Mouse (Mus musculus): Measurements from ENCODE around the gene Mfap3. TPM values are rescaled to one million over a fixed set of nuclear protein-coding genes. Genes with fewer than 3 reads are reported as not detected.
A peak's percentile ranks its signal among the peaks of the same experiment; 100 is the strongest.

Gene Mfap3
- total RNA-seq (2021), result 10 to 100 TPM; 26.8 to 34.9 TPM
- long read RNA-seq, experiment 1, full-length matches to known transcripts, result 13 of 16 reads
- long read RNA-seq, experiment 1, partial matches to known transcripts, result 0 of 16 reads
- long read RNA-seq, experiment 1, other reads (novel, unspliced or antisense), result 3 of 16 reads
- long read RNA-seq, experiment 2, full-length matches to known transcripts, result 21 of 30 reads
- long read RNA-seq, experiment 2, partial matches to known transcripts, result 2 of 30 reads
- long read RNA-seq, experiment 2, other reads (novel, unspliced or antisense), result 7 of 30 reads

- H3K27ac ChIP-seq, result peak within 1 kb of the TSS; percentile 91
- TF ChIP-seq CTCF (conservative IDR thresholded peaks at IDR 0.05), result no peak
These were observed at the start of gene Mfap3, which contains the start of gene Fam114a2 for GRCm38 (mm10) chr11:57518091-57518750. TSS of gene Mfap3 (plus strand) at chr11:57518664. TSS of gene Fam114a2 (minus strand) at chr11:57518617.

GRCm38 (mm10) chr11:57468706-57469105 lies 49.8 kb upstream of the Mfap3 start:
- peak; percentile 64 for TF ChIP-seq CTCF (conservative IDR thresholded peaks at IDR 0.05)
- Histone ChIP-seq H3K4me3 (no peak overlapping the region), H3K27ac (no peak overlapping the region)
- no peak for DNase-seq (ENCODE audit: low spot score in 2 of 2)

More at GRCm38 (mm10) chr11:57518091-57518750, at the start of gene Mfap3, which contains the start of gene Fam114a2:
- H3K4me3 ChIP-seq, result peak within 1 kb of the TSS; percentile 93
- peak; percentile 84 to 93 for DNase-seq (ENCODE audit: low spot score in 2 of 2)

DNA sequence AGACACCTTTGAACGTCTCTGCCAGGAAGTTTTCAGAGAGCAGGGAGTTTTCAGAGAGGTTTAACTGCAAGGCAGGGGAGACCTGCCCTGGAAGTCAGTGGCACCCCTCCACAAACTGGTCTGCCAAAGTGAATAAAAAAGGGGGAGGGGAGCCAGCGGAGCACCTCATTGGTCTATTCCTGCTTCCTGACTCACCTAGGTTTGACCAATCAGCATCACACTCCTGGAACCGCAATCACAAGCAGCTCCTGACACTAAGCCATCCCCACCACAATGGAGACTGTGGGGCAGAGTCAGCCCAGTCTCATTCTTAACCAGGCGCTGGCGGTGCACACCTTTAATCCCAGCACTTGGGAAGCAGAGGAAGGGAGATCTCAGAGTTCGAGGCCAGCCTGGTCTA lies 48.4 kb upstream of the Mfap3 start:
- no peak for TF ChIP-seq CTCF (conservative IDR thresholded peaks at IDR 0.05)
- H3K27ac ChIP-seq, result no peak overlapping the region
- DNase-seq (ENCODE audit: low spot score in 2 of 2), result no peak
- no peak overlapping the region for H3K4me3 ChIP-seq

GRCm38 (mm10) chr11:57470979-57471378 lies 47.5 kb upstream of the Mfap3 start:
- no peak for TF ChIP-seq CTCF (conservative IDR thresholded peaks at IDR 0.05)
- Histone ChIP-seq H3K4me3 (no peak overlapping the region), H3K27ac (no peak overlapping the region)
- DNase-seq (ENCODE audit: low spot score in 2 of 2), result no peak

DNA sequence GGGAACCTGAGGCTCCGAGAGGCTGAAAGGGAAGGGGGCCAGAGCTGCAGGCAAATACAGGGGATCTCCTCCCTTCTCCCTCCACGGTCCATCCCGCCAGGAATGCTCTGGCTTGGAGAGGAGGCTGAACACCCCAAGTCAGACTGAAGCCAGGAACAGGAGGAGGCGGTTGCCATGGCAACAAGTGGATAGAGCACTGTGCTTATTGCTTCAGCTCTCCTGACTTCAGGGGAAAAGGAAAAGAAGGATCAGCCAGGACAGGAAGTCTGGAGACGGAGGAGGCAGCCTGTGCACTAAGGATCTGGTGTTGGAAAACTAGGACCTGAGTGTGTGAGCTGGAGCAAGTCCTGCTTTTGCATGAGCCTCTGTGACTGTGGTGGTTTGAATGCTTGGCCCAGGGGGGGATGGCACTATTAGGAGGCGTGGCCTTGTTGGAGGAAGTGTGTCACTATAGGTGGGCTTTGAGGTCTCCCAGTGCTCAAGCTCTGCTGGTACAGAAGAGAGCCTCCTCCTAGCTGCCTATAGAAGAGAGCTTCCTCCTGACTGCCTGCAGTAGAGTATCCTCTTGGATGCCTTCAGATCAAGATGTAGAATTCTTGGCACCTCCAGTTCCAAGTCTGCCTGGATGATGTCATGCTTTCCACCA lies 44.0 kb upstream of the Mfap3 start:
- Histone ChIP-seq H3K27ac (peak overlapping the region; percentile 51; the same call in 1 of the 2 replicates), H3K4me3 (no peak overlapping the region)
- DNase-seq (ENCODE audit: low spot score in 2 of 2), result peak; percentile 41 to 55
- TF ChIP-seq CTCF (conservative IDR thresholded peaks at IDR 0.05), result no peak

GRCm38 (mm10) chr11:57475119-57475518 lies 43.3 kb upstream of the Mfap3 start:
- TF ChIP-seq CTCF (conservative IDR thresholded peaks at IDR 0.05), result peak; percentile 78
- Histone ChIP-seq H3K27ac (no peak overlapping the region), H3K4me3 (no peak overlapping the region)
- peak; percentile 47 to 72 for DNase-seq (ENCODE audit: low spot score in 2 of 2)

GRCm38 (mm10) chr11:57478077-57478476 lies 40.4 kb upstream of the Mfap3 start:
- no peak overlapping the region for H3K27ac ChIP-seq
- no peak for TF ChIP-seq CTCF (conservative IDR thresholded peaks at IDR 0.05)
- no peak for DNase-seq (ENCODE audit: low spot score in 2 of 2)
- no peak overlapping the region for H3K4me3 ChIP-seq

DNA sequence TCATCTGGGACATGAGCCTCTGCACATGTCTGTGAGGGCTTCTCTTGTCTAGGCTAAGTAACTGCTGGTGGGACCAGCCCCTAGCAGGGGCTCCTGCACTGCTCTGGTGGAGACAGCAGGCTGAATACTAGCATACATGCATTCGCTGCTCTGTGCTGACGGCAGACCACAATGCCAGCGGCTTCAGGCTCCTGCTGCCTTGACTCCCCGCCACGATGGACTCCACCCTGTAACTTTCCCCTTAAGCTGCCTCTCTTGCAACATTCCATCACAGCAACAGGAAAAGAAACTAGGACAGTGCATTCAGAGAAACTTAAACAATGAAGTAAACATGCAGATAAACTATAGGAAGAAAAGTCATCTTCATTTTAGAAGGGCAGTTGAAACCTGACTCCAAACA lies 30.0 kb upstream of the Mfap3 start:
- no peak for DNase-seq (ENCODE audit: low spot score in 2 of 2)
- no peak for TF ChIP-seq CTCF (conservative IDR thresholded peaks at IDR 0.05)
- H3K4me3 ChIP-seq, result no peak overlapping the region
- H3K27ac ChIP-seq, result no peak overlapping the region

GRCm38 (mm10) chr11:57496462-57497039 lies 21.9 kb upstream of the Mfap3 start:
- DNase-seq (ENCODE audit: low spot score in 2 of 2), result no peak
- no peak overlapping the region for H3K4me3 ChIP-seq
- TF ChIP-seq CTCF (conservative IDR thresholded peaks at IDR 0.05), result no peak
- H3K27ac ChIP-seq, result no peak overlapping the region

DNA sequence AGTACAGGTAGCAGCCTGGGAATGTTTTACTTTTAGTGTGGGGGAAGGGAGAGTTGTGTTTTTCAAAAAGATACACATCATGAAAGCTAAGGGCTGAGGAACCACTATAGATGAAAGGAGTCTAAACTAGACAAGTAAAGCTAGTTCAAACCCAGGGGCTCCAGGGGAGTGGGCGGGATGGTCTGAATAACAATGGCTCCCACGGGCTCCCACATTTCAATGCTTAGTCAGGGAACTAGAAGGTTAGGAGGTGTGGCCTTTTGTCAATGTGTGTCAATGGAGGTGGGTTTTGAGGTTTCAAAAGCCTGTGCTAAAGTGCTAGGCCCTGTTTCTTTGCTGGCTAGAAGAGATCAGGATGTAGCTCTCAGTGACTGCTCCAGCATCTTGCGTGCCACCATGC lies 20.8 kb upstream of the Mfap3 start:
- DNase-seq (ENCODE audit: low spot score in 2 of 2), result no peak
- Histone ChIP-seq H3K27ac (no peak overlapping the region), H3K4me3 (no peak overlapping the region)
- no peak for TF ChIP-seq CTCF (conservative IDR thresholded peaks at IDR 0.05)

DNA sequence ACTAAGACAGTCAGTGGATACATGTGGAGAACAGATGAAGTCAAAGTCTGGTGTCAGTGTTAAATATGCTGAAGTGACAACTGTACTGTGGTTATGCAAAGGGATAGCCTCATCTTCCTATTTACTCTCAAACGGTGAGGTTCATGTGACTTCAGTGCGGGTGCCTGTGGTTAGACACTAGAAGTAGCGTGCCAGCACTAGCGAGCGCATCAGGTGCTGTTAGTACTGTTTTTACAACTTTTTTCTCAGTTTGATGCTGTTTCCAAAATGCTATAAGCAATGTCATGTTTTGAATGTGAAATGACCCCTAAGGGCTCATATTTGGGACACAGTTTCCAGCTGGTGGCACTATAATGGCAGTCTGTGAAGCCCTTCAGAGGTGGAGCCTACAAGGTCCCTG lies 20.2 kb upstream of the Mfap3 start:
- Histone ChIP-seq H3K27ac (no peak overlapping the region), H3K4me3 (no peak overlapping the region)
- TF ChIP-seq CTCF (conservative IDR thresholded peaks at IDR 0.05), result no peak
- no peak for DNase-seq (ENCODE audit: low spot score in 2 of 2)

DNA sequence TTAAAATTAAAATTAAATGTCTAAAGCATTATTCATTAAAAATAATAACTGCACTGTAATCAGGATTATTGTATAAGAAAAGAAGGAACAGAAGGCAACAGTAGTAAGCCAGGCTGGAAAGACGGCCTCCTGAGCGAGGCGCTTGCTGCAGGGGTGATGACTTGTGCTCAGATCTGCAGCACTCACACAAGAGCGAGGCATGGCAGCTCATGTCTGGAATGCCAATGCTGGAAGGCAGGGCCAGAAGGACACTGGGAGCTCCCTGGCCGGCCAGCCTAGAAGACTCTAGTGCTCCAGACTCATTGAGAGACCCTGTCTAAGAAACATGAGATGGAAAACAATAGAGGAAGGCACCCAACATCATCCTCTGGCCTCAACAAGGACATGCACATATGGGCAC lies 15.3 kb upstream of the Mfap3 start:
- H3K4me3 ChIP-seq, result no peak overlapping the region
- DNase-seq (ENCODE audit: low spot score in 2 of 2), result no peak
- H3K27ac ChIP-seq, result no peak overlapping the region
- TF ChIP-seq CTCF (conservative IDR thresholded peaks at IDR 0.05), result no peak

DNA sequence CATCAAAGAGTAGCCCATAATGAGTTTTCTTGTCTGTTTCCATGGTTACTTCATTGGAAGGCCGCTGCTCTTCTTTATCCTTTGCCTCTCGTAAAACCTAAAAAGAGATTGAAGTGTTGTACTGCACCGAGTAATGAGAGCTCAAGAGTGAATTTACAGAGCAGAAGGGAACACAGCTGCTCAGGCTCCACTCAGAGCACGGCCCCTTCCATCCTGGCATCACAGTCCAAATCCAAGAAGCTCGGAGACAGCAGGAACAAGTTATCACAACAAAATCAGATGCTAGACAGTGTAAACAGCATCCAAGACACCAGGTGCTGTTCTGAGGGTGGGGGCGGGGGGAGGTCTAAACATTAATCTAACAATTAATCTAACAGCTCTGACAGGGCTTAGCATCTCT lies 11.6 kb upstream of the Mfap3 start:
- peak; percentile 19 to 44 for DNase-seq (ENCODE audit: low spot score in 2 of 2)
- Histone ChIP-seq H3K27ac (peak overlapping the region; percentile 57), H3K4me3 (no peak overlapping the region)
- TF ChIP-seq CTCF (conservative IDR thresholded peaks at IDR 0.05), result no peak
